Mouse (Mus musculus) cerebellum, postnatal 36 days (tissue): Measurements from ENCODE around the gene Aars.
A peak's percentile ranks its signal among the peaks of the same experiment; 100 is the strongest.
"Not testable (repeated sequence)": the region's sequence is repeated elsewhere in the genome, so short reads cannot be mapped to it uniquely, and the experiment has no call there.

Experiments
- DNase-seq, 2 experiments: peaks; one replicate each; pipeline ENCODE4 v3.0.0; 2021 to 2022; ENCODE audit warnings: mixed read lengths in 2 of 2

The Aars gene

DNA sequence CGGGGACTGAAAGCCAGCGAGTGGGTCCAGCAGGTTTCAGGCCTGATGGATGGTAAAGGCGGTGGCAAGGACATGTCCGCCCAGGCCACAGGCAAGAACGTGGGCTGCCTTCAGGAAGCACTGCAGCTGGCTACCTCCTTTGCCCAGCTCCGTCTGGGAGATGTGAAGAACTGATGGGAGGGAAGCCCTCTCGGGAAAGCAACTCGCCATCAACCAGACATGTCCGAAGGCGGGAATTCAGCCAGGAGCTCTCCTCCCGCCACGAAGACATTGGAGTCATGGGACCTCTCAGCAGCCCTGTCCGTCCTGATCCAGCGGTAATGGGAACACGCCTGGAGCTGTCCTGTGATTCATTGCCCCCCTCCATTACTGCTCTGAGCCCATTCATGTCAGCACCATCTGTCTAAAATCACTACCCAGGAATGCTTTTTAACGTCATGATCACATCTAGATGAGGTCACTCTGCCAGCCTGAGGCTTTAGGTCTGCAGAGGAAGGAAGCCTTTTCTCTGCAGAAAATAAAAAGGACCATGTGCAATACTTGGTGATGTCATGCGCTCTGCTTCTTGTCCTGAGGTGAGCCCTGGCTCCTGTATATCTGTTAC lies 22.2 kb downstream of the Aars start:
- DNase-seq = no peak

DNA sequence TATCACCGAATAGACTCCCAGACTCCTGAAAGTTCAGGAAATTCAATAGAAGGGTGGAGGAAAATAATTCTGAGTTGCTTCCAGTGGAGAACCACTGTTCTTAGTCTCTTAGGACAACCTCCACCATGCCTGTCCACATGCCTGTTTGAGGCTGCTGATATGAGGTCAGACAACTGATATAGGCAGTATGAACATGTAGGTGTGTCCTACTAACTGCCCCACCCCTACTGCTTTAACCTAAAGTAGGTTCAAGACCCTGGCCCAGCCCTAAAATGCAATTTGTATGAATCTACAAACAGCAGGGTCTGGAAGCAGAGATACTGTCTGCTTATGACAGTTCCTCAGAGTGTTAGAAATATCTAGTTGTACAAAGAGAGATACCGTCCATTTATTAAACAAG lies 22.7 kb downstream of the Aars start:
- no peak for DNase-seq

DNA sequence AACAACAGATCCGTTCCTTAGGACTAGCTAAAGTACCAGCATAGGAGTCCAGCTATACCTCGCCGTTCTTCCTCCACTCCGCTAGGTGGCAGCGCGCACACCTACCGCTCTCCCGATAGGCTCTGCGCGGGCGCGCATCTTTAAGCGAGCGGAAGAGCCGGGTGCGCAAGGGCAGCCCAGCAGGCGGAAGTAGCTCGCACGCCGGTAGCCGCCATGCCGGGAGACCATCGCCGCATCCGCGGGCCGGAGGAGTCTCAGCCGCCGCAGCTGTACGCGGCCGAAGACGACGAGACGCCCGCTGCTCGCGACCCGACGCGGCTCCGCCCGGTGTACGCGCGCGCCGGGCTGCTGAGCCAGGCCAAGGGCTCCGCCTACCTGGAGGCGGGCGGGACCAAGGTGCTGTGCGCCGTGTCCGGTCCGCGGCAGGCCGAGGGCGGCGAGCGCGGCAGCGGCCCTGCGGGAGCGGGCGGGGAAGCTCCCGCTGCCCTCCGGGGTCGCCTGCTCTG lies 23.3 kb downstream of the Aars start, which contains the start of gene Exosc6:
Exosc6 (plus strand) TSS at position 182 of the 506 bp plus-strand sequence.
- DNase-seq = peak; percentile 91 to 92

DNA sequence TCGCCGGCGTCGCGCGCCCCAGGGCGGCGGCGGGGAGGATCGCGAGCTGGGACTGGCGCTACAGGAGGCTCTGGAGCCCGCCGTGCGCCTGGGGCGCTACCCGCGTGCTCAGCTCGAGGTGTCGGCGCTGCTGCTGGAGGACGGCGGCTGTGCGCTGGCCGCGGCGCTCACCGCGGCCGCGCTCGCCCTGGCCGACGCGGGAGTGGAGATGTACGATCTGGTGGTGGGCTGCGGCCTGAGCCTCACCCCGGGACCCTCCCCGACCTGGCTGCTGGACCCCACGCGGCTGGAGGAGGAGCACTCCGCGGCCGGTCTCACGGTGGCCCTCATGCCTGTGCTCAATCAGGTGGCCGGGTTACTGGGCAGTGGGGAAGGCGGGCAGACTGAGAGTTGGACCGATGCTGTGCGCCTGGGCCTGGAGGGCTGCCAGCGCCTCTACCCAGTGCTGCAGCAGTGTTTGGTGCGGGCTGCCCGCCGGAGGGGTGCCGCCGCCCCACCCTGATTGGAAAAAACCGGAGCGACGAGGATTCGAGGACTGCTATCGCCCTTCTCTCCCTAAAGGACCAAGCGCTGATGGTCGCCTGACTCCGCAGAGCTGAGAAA lies 23.8 kb downstream of the Aars start:
- DNase-seq = peak; percentile 49 to 57

DNA sequence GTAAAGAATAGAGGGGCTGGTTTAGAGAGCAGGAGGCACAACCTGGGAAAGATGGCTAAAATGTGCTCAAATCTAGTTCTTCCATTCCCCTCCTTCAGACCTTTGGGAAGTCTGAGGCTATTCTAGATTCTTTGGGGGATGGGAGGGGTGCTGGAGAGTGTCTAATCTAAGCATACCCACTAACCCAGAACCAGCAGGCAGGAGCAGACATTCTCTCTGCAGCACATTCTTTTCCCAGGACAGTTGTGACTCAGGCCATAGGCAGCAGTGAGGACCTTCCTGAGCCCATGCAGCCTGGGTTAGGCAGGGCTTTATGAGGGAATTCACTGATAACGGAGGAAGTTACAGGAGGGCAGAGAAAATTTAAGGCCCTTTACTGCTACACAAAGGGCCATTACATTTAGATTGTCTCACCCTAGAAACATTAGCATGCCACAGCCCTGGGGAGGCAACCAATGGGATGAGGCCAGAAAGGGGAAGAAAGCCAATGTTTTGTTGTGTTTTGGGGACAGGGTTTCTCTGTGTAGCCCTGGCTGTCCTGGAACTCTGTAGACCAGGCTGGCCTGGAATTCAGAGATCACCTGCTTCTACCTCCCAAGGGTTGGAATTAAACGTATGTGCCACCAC lies 26.1 kb downstream of the Aars start:
- no peak for DNase-seq

DNA sequence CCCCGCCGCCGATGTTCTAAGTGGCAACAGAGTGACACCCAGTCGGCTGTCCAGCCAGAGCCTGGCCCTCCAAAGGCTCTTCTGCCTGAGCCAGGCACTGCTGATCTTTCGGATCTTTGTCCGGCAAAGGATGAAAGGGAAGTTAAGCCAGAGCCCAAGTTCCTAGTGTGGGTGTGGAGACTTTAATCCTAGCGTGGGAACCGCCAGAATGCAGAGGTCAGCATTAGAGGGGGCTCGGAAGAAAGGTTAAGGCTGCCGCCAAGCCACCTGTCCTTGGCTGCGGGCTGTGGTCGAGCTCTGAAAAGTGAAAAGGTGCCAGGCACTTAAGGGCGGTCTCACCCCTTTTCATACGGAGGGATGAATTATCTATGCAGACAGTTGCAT lies 28.7 kb downstream of the Aars start:
- peak in 1 of 2 experiments; percentile 22 for DNase-seq

DNA sequence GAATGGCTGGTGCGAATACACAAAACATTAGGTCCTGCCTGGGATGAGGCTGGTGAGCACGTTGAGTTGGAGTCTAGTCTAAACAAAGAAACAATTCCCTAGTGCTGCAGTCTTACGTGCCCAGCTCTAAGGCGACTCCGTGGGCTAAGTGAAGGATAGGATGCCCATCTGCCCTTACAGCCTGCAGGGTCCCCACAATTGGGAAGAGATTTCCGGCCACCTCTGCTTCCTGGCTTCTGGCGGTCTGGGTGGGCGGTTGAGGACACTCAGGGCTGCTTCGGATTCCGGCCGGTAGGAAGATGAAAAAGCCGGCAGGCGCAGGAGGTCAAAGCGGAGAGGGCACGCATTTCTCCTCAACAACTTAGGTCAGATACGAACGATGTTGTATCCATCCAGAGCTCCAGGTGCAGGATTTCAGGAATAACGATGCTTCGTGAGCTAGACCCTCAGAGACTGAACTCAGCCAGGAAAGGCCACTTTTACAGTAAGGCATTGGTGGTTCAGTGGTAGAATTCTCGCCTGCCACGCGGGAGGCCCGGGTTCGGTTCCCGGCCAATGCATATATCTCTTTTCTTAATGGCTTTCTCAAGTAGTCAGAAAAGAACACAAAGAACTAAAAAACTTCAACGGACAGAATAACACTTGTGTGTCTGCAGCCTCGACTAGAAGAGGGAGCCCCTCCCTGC lies 29.3 kb downstream of the Aars start:
- peak; percentile 91 to 99 for DNase-seq

DNA sequence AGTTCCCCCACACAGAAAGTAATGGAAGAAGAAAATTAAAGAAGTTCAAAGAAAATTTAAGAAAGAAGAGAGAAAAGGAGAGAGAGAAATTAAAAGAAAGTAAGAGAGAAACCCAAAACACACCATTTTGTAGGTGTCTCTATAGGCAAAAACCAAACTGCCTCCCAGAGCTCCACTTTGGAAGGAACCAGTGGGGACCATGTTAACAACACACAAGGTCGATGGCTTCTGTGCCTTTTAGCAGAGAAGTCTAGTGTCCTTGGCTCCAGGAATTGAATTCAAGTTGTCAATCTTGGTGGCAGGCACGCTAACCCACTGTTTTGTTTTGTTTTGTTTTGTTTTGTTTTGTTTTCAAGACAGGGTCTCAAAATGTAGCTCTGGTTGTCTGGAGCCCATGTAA lies 29.9 kb downstream of the Aars start:
- no peak for DNase-seq

DNA sequence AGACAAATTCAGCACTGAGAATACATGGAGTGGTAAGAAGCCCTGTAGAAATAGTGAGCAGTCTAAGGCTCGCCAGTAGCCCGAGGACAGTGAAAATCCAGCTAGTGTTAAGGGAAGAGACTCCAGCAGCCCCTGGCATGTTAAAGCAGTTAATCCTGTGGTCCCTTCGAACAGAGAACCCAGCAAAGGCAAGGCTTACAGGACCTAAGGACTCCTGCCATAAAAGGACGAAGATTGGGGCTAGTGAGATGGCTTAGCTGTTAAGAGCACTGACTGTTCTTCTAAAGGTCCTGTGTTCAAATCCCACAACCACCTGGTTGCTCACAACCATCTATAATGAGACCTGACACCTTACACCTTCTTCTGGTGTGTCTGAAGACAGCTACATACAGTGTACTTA lies 33.4 kb downstream of the Aars start:
- DNase-seq = no peak

DNA sequence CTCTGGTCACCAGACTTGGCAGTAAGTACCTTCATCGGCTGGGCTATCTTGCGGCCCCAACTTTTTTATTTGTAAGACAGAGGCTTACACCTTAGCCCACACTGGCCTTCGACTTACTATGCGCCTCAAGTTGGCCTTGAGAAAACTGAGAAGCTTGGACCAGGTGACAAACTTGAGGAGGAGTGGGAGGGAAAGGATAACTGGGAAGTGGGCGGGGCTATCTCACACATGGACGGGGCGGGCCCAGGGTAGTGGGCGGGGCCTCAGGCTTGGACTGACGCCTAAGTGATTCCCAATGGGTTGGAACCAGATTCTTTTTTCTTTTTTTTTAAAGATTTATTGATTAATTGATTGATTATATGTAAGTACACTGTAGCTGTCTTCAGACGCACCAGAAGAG lies 34.5 kb downstream of the Aars start:
- no peak for DNase-seq

DNA sequence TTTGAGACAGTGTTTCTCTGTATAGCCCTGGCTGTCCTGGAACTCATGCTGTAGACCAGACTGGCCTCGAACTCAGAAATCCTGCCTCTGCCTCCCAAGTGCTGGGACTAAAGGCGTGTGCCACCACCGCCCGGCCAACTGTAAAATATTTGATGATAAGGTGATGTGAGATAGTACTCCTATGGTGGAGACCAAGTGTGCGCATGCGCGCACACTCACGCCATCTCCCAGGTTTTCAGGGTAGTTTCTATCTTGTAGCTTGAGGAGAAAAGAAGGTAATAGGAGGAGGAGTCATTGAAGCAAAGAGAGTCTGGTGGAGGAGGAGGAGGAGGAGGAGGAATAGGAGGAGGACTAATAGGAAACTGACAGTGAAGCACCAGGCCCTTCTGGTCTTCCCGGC lies 35.7 kb downstream of the Aars start:
- DNase-seq = not testable (repeated sequence)

DNA sequence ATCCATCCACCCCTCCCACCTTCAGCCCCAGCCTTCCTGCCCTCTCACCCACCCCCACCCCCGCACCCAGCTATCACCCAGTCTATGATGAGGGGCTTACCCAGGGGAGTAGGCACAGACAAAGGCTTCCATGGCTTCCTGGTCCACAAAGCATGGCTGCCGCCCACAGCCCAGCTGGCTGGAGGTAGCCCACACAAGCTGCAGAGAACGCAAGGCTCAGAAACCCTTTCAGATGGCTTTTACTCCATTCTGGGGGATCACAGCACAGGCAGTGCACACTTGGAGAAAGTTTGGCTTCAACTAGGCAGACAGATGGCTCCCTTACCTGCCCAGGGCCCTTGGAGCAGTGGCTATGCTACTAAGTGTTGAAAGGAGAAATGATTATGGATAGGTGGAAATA lies 43.0 kb downstream of the Aars start:
- DNase-seq = no peak

DNA sequence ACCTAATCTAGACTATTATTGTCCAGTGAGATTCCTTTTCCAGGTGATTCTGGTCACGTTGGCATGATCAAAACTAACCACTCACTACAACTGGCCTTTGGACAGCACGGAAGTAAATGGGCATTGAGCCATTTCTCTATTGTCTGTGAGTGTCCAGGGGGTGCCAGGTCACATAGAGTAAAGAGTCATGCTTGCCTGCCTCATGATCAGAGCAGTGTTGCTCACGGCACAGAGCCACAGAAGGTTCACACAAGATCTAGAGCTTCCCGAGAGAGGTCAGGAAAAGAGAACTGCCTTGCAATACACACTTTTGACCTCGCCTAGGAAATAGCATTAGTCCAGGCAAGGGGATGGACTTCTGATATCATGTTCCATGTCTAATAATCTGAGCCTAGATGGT lies 46.5 kb downstream of the Aars start:
- DNase-seq = no peak

DNA sequence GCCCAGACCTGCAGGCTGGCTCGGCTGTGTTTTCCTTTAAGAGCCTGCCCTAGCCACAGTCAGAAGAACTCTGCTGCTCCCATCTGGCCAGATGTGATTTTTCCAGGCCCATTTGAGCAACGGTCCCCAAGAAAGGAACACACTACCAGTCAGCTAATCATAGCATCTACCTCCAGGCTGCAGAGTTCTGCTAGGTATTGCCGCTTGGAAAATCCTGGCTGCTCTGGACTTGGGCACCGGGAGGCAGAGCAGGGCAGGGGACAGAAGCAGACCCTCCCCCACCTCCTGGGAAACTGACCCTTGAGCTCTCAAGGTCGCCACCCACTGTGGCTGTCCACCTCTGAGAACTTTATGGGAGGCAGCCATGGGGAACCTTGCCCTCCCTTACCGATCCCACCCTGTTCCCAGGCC lies 46.9 kb downstream of the Aars start:
- no peak for DNase-seq

DNA sequence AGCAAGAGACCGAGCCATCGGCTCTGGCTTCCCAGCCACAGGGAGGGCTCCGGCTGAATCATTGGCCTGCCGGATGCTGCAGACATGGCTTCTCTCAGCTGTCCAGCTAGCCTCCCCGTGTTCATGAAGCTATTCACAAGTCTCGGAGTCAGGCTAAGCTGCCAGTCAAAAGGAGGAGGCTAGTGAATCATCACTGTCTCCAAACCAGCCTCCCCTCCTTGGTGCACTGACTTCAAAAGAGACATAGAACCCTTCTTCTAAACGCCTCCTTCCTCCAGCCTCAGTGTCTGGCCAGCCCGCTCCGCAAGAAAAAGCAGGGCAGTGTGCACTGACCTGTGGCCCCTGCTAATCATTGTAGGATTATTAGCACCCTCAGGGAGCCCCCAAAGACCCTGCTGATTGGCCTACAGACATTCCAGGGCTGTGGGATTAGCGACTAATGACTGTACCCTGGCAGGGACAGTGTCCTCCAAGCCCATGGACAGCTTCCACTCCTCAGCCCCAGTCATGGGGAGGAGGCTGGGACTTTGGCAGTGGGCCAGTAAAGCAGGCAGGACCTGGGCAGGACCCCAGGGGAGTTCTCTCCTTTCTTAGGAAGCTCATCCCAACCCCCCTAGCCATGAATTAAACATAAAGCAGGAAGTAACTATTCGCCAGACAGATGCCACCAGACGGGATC lies 48.8 kb downstream of the Aars start:
- DNase-seq = no peak

DNA sequence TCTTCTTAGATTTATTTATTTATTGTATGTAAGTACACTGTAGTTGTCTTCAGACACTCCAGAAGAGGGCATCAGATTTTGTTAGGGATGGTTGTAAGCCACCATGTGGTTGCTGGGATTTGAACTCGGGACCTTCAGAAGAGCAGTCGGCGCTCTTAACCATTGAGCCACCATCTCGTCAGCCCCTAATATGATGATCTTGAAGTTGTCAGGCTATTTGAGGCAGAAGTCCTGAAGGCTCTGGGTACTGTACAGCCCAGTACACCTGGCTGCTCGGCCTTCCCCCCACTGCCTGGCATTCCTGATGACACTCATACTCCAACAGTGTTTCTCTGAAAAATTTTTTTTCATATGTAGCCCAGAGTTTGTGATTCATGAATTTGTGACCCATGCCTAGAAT lies 51.0 kb downstream of the Aars start:
- not testable (repeated sequence) for DNase-seq

DNA sequence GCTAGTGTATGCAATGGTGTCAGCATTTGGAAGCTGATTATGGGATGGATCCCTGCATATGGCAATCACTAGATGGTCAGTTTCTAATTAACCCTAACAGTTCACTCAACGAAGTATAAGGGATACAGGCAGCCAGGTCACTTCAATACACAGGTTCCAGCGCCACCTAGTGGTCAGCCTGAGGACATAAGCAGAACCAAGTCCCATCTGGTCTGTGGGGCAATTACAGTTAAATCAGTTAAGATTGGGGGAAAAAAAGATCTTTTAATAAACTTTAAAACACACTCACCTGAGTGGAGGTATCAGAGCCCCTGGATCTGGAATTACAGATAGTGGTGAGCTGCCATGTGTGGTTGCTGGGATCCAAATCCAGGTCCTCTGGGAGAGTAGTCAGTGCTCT lies 57.2 kb downstream of the Aars start:
- peak; percentile 76 to 80 for DNase-seq

DNA sequence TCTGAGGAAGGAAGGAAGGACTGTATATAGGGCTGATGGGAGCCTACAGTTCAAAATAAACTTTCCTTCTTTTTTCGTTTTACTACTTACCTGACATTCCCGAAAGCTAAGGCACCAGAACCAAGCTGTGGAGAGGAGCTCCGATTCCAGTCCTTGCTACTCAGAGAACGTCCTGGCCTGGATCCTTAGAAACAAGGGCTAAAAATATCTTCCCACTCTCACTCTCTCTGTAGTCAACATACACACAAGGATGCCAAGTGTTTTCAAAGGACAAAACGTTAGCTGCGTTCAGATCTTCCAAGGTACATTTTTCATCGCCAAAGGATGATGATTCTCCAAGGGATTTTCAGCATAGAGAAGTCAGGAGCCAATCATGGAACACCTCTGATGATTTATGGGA lies 58.8 kb downstream of the Aars start:
- no peak for DNase-seq

DNA sequence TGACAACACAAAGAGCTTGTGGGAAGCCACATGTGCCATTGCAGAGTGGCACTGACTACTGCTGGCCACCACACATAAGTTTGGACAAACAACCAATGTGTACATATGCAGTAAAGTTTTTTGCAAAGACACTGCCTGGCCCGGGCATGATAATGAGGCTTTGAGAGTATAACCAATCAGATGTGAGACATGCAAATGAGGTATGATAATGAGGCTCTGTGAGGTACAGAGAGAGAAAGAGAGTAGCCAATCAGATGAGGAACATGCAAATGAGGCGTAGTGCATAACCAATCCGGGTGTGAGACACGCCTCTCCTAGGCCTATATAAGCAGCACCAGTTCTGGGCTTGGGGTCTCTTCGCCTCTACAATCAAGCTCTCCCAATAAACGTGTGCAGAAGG lies 59.4 kb downstream of the Aars start, which contains the start of gene Clec18a:
Clec18a (minus strand) TSS at position 101 of the 400 bp plus-strand sequence.
- DNase-seq = not testable (repeated sequence)

DNA sequence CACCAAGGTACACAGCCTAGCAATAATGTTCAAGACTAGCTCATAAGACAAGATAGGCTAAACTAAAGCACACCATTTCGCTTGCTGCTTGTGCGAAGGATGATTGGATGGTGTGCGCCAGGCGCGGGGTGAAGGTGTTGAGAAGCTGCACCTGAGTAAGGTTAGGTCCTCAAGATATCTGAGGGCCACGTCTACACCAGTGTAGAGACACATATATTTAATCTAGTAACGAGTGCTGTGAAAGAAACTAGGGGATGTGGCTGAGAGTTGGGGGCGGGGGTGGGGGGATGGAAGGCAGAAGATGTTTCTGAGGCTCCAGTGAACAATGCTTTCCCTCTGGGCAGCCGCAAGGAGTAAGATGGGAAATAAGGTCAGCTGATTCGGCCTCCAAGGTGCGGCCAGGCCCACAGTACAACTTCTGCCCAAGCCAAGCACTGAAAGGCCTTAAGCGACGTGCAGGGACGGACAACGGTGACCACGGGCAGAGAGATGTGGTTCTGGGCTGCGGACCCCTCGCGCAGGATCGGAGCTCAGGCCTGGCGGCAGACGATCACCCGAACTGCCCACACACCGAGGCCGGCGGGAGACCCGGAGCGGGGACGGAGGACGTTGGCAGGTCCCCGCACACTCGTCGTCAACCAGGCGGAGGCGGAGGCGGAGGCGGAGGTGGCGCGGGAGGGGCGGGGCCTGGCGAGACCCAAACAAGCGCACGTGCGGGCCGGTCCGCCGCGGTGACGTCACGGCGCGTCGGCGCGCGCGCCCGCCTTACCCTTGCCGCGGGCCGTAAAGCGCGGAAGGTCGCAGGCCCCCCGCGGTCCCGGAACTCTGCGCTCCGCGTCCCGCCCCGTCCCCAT lies 61.1 kb downstream of the Aars start, which contains the start of gene Pdpr:
Pdpr (plus strand) TSS at position 766 of the 854 bp plus-strand sequence.
- DNase-seq = peak; percentile 92 to 97

DNA sequence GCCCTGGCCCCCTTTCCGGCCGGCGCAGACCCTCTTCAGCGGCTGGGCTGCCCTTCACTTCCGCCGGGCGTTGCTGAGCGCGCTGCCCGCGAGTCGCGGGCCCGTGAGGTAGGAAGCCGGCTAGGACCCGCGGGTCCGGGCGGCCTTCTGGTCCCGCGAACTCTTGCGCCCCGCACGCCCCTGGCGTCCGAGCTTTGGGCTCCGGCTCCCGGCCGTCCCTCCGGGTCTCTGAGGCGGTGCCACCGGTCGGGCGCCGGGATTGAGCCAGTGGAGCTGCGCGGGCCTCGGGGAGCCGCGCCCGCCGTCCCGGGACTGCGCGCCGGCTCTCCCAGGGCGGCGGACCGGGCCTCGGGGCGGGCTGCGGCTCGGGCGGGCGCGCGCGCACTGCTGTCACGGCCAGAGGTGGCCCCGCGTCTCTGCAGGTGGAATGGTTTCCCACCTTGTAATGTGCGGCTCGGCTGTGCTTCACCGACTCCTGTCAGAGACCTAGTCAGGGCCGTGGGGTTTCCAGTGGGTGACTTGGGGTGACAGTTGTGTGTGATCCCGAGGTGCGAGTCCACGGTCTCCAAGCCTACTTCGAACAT lies 61.9 kb downstream of the Aars start:
- DNase-seq = peak in 1 of 2 experiments; percentile 23
